Mouse (Mus musculus): ENCODE measurements around the gene Cib4. TPM values are rescaled to one million over a fixed set of nuclear protein-coding genes. Genes with fewer than 3 reads are reported as not detected.

Gene Cib4
- polyA plus RNA-seq, 1 experiment from 2014 or later: not detected

DNA sequence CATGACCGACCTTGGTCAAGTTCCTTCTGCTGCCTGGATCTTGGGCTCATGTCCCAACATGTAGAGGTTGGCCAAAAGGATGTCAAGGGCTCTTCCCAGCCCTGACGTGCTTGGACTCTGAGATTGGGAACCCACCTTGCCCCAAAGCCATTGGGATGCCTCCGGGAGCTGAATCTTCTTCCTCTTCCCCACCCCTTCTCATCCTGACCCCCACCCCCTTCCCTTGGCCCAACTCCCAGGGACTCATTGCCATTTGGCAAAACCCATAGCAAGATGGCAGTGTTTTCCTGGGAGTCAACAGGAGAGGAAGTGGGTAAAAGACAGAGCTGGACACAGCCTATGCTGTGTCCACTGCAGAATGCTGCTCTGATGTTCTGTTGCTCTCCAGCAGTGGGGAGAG is 43.9 kb upstream of the Cib4 start:
- 68% methylated on average over 3 of the region's 3 CpGs for WGBS
- Histone ChIP-seq H3K27ac (ENCODE audit: low read depth, low read length) (no peak overlapping the region), H3K4me2 (no peak overlapping the region), H3K4me1 (replicated peaks; ENCODE audit: control insufficient read depth, insufficient read depth, low read length) (0 out of 2 replicates have a peak, but pooled peaks cover 2% of the 10 kb centered on the region), H3K9me3 (ENCODE audit: control insufficient read depth, low read length) (no peaks in the 10 kb centered on the region), H3K27me3 (replicated peaks; ENCODE audit: control insufficient read depth, insufficient read depth, low read length) (peaks cover 47% of the 10 kb centered on the region), H3K4me3 (ENCODE audit: low read depth, low read length) (no peak overlapping the region), H3K36me3 (ENCODE audit: control insufficient read depth, insufficient read depth, low read length) (no peaks in the 10 kb centered on the region), H3K9ac (ENCODE audit: low read depth, low read length) (no peak overlapping the region)
- ATAC-seq (replicated peaks; ENCODE audit: low FRiP score) (no peak), DNase-seq (ENCODE audit: low spot score) (no peak)

DNA sequence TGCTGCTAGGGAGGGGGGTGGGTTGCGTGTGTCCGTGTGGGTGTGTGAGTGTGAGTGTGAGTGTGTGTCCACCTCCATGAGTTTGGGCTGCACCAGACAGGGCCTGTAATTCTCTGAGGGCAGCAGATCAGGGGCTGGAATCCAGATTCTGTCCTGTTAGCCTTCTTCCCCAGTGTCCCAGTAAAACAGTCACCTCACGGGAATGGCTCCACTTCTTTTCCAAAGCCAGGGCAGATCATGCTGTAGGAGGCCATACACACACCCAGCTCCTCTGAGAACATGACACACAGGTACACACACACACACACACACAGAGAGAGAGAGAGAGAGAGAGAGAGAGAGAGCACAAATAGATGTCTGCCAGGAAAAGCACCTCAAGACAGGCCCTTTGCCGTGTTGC is 43.4 kb upstream of the Cib4 start:
- Histone ChIP-seq H3K9me3 (ENCODE audit: control insufficient read depth, low read length) (no peaks in the 10 kb centered on the region), H3K9ac (ENCODE audit: low read depth, low read length) (no peak overlapping the region), H3K4me2 (peak overlapping the region; percentile 76), H3K4me1 (replicated peaks; ENCODE audit: control insufficient read depth, insufficient read depth, low read length) (no peaks in the 10 kb centered on the region), H3K27me3 (replicated peaks; ENCODE audit: control insufficient read depth, insufficient read depth, low read length) (peaks cover 47% of the 10 kb centered on the region), H3K4me3 (ENCODE audit: low read depth, low read length) (no peak overlapping the region), H3K36me3 (ENCODE audit: control insufficient read depth, insufficient read depth, low read length) (no peaks in the 10 kb centered on the region), H3K27ac (ENCODE audit: low read depth, low read length) (no peak overlapping the region)
- DNase-seq (ENCODE audit: low spot score) (no peak), ATAC-seq (replicated peaks; ENCODE audit: low FRiP score) (no peak)
- 58% methylated on average over 4 of the region's 4 CpGs for WGBS

DNA sequence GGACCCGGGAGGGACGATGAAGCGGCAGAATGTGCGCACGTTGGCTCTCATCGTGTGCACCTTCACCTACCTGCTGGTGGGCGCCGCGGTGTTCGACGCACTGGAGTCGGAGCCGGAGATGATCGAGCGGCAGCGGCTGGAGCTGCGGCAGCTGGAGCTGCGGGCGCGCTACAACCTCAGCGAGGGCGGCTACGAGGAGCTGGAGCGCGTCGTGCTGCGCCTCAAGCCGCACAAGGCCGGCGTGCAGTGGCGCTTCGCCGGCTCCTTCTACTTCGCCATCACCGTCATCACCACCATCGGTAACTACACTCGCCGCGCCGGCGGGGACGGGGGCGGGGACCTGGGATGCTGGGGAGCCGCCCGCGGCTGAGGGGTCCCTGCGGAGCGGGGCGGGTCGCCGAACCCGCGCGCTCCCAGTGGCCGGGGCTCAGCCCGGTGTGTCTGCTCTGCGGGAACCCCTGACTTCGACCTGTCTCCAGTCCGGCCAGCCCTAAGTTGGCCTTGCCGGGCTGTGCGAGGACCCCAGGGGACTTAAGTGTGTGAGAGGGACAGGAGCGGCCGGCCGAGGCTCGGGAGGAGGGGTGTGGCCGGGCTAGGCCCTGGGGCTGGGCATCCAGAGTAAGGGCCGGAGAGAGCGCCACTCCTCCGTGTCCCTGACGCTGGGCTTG is 42.8 kb upstream of the Cib4 start:
- peak overlapping the region; percentile 76 for H3K4me2 ChIP-seq
- 2% methylated on average over 66 of the region's 70 CpGs for WGBS
- ATAC-seq (replicated peaks; ENCODE audit: low FRiP score): peak; percentile 7; the same call in 1 of the 2 replicates
- no peaks in the 10 kb centered on the region for H3K4me1 ChIP-seq (replicated peaks; ENCODE audit: control insufficient read depth, insufficient read depth, low read length)
- H3K36me3 ChIP-seq (ENCODE audit: control insufficient read depth, insufficient read depth, low read length): no peaks in the 10 kb centered on the region
- no peaks in the 10 kb centered on the region for H3K9me3 ChIP-seq (ENCODE audit: control insufficient read depth, low read length)
- H3K4me3 ChIP-seq (ENCODE audit: low read depth, low read length): peak overlapping the region; percentile 45
- H3K27ac ChIP-seq (ENCODE audit: low read depth, low read length): no peak overlapping the region
- DNase-seq (ENCODE audit: low spot score): no peak
- H3K9ac ChIP-seq (ENCODE audit: low read depth, low read length): no peak overlapping the region
- peaks cover 47% of the 10 kb centered on the region for H3K27me3 ChIP-seq (replicated peaks; ENCODE audit: control insufficient read depth, insufficient read depth, low read length)

DNA sequence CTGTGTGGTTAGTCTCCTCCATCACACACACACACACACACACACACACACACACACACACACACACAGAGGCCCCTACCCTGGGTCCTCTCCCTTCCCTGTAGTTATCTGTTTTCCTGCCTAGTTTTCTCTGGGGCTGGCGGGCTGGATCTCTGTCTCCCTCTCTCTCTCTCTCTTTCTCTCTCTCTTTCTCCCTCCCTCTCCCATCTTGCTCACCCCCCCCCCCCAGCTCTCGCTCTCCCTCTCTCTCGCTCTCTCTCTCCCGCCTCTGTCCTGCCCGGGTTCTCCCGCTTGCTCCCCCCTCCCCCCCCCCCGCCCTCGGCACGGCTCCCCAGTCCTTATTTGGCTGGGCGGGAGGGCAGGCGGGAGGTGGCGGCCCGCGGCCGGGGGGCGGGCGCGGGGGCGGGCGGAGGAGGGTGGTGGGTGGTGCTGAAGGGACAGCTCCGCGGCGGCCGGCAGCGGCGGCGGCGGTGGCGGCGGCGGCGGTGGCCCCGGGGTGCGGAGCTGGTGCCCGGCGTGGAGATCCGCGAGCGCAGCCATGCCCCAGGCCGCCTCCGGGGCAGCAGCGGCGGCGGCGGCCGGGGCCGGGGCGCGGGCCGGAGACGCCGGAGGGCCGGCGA is 42.2 kb upstream of the Cib4 start, which contains the start of gene Kcnk3:
Gene Kcnk3, plus strand, starts transcription at position 490 of the 620 bp plus-strand sequence.
- Histone ChIP-seq H3K27me3 (replicated peaks; ENCODE audit: control insufficient read depth, insufficient read depth, low read length) (peaks cover 49% of the 10 kb centered on the region), H3K9me3 (ENCODE audit: control insufficient read depth, low read length) (no peaks in the 10 kb centered on the region), H3K4me1 (replicated peaks; ENCODE audit: control insufficient read depth, insufficient read depth, low read length) (no peaks in the 10 kb centered on the region), H3K9ac (ENCODE audit: low read depth, low read length) (no peak within 1 kb of the TSS), H3K4me3 (ENCODE audit: low read depth, low read length) (peak within 1 kb of the TSS; percentile 45), H3K27ac (ENCODE audit: low read depth, low read length) (no peak within 1 kb of the TSS), H3K4me2 (peak within 1 kb of the TSS; percentile 76), H3K36me3 (ENCODE audit: control insufficient read depth, insufficient read depth, low read length) (no peaks in the 10 kb centered on the region)
- 4% methylated on average over 16 of the region's 54 CpGs for WGBS
- peak; percentile 72 for DNase-seq (ENCODE audit: low spot score)
- peak; percentile 36 for ATAC-seq (replicated peaks; ENCODE audit: low FRiP score)

DNA sequence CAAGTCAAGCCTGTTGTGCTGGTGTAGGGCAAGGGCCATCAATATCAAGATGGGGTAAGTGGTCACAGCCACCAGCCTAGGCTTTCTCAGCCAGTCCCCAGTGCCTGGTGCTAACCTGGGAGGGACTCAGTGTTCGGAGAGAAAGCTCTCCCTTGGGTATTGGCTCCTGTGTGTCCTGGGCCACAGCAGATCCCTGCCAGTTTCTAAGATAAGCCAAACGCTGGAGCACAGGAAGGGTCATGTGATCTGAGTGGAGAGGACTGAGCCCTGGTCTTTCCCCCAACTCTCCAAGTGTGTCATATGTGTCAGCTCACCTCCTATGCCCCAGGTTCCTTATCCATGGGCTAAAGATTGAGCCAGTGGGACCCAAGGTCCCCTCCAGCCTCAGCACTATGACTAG is 41.5 kb upstream of the Cib4 start:
- Histone ChIP-seq H3K4me1 (replicated peaks; ENCODE audit: control insufficient read depth, insufficient read depth, low read length) (no peaks in the 10 kb centered on the region), H3K9me3 (ENCODE audit: control insufficient read depth, low read length) (no peaks in the 10 kb centered on the region), H3K9ac (ENCODE audit: low read depth, low read length) (no peak overlapping the region), H3K36me3 (ENCODE audit: control insufficient read depth, insufficient read depth, low read length) (no peaks in the 10 kb centered on the region), H3K4me2 (no peak overlapping the region), H3K4me3 (ENCODE audit: low read depth, low read length) (no peak overlapping the region), H3K27ac (ENCODE audit: low read depth, low read length) (no peak overlapping the region), H3K27me3 (replicated peaks; ENCODE audit: control insufficient read depth, insufficient read depth, low read length) (peaks cover 50% of the 10 kb centered on the region)
- DNase-seq (ENCODE audit: low spot score) (no peak), ATAC-seq (replicated peaks; ENCODE audit: low FRiP score) (no peak)
- WGBS: 14% methylated on average over 2 of the region's 2 CpGs

DNA sequence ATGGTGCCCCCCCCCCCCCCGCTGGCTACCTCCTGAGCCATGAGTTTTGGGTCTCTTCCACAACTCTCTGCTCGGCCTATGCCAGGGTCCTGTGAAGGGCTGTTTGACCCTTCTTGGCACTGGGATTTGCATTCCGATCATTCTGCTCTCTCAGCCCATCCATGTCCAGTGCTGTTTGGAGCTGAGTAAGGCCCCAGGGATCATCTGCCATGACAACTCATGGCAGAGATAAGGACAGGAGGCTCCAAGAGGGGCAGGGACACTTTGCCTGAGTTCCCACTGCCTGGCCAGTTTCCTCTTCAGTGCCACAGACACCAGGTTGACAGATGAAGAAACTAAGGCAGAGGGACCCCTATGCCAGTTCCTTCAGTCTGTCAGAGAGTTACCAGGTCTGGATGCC is 41.0 kb upstream of the Cib4 start:
- no peak for ATAC-seq (replicated peaks; ENCODE audit: low FRiP score)
- 70% methylated on average over 3 of the region's 3 CpGs for WGBS
- H3K9me3 ChIP-seq (ENCODE audit: control insufficient read depth, low read length): no peaks in the 10 kb centered on the region
- no peak overlapping the region for H3K9ac ChIP-seq (ENCODE audit: low read depth, low read length)
- peaks cover 50% of the 10 kb centered on the region for H3K27me3 ChIP-seq (replicated peaks; ENCODE audit: control insufficient read depth, insufficient read depth, low read length)
- no peak overlapping the region for H3K4me3 ChIP-seq (ENCODE audit: low read depth, low read length)
- H3K4me1 ChIP-seq (replicated peaks; ENCODE audit: control insufficient read depth, insufficient read depth, low read length): no peaks in the 10 kb centered on the region
- no peak overlapping the region for H3K4me2 ChIP-seq
- no peaks in the 10 kb centered on the region for H3K36me3 ChIP-seq (ENCODE audit: control insufficient read depth, insufficient read depth, low read length)
- H3K27ac ChIP-seq (ENCODE audit: low read depth, low read length): no peak overlapping the region
- DNase-seq (ENCODE audit: low spot score): no peak

DNA sequence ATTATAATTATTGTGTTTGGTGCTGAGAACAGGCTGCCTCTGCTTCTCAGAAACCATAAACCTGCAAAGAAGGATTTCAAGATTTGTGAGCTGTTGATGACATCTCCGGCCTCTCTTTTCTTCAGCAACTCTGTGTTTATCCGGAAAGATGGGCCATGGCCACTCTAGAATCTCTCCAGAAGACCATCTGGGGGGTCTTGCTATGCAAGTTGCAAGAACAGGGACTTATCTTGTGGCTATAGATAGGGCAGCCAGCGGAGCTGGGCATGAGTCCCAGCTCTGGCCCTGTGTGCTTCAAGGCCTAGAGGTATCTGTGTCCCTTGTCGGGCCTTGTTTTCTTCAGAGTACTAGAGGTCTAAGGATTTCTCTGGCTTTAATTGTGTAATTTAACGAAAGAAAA is 36.4 kb upstream of the Cib4 start:
- H3K9me3 ChIP-seq (ENCODE audit: control insufficient read depth, low read length): no peaks in the 10 kb centered on the region
- 67% methylated on average over 5 of the region's 5 CpGs for WGBS
- no peak overlapping the region for H3K9ac ChIP-seq (ENCODE audit: low read depth, low read length)
- no peak overlapping the region for H3K27ac ChIP-seq (ENCODE audit: low read depth, low read length)
- H3K4me3 ChIP-seq (ENCODE audit: low read depth, low read length): no peak overlapping the region
- ATAC-seq (replicated peaks; ENCODE audit: low FRiP score) (no peak), DNase-seq (ENCODE audit: low spot score) (no peak)
- H3K4me2 ChIP-seq: no peak overlapping the region
- H3K4me1 ChIP-seq (replicated peaks; ENCODE audit: control insufficient read depth, insufficient read depth, low read length): no peaks in the 10 kb centered on the region
- peaks cover 14% of the 10 kb centered on the region for H3K27me3 ChIP-seq (replicated peaks; ENCODE audit: control insufficient read depth, insufficient read depth, low read length)
- H3K36me3 ChIP-seq (ENCODE audit: control insufficient read depth, insufficient read depth, low read length): no peaks in the 10 kb centered on the region

DNA sequence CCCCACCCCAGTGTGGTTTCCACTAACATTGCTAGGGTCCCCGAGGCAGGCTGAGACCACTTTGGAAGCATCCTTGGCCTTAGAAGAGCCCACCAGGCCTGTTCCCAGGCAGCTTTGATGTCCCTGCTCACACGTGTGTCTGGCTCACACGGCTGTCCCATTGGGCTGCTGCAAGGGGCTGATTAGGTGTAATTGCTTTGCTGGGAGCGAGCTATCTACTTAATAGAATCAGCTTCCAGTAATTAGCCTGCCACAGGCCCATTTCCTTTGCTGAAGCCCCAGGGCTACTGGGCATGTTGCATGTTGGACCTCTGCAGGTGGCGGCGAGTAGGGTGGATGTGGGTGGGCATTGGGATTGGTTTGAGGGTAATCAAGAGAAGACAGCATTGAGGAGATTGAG is 35.1 kb upstream of the Cib4 start:
- WGBS: 67% methylated on average over 6 of the region's 6 CpGs
- no peak overlapping the region for H3K4me2 ChIP-seq
- H3K27ac ChIP-seq (ENCODE audit: low read depth, low read length): no peak overlapping the region

More for the DNA sequence above, 35.1 kb upstream of the Cib4 start:
- Histone ChIP-seq H3K9me3 (ENCODE audit: control insufficient read depth, low read length) (no peaks in the 10 kb centered on the region), H3K4me1 (replicated peaks; ENCODE audit: control insufficient read depth, insufficient read depth, low read length) (peaks cover 3% of the 10 kb centered on the region; the same call in 1 of the 2 replicates), H3K9ac (ENCODE audit: low read depth, low read length) (no peak overlapping the region), H3K27me3 (replicated peaks; ENCODE audit: control insufficient read depth, insufficient read depth, low read length) (peaks cover 9% of the 10 kb centered on the region), H3K4me3 (ENCODE audit: low read depth, low read length) (no peak overlapping the region), H3K36me3 (ENCODE audit: control insufficient read depth, insufficient read depth, low read length) (no peaks in the 10 kb centered on the region)
- no peak for DNase-seq (ENCODE audit: low spot score)
- ATAC-seq (replicated peaks; ENCODE audit: low FRiP score): no peak
